Mouse (Mus musculus) CH12.LX (cell line): ENCODE results near the gene Birc2.

Source experiments
- CTCF ChIP-seq, 2 experiments: IDR thresholded peaks in 1 of 2; conservative IDR thresholded peaks in 1 of 2; 2 replicates each; pipeline ENCODE4 v1.5.1; 2011 to 2012; ENCODE audit warnings: low read depth in 2 of 2, low read length in 2 of 2, improper control_type of control experiment in 1 of 2, inconsistent platforms in 1 of 2, mild to moderate bottlenecking in 1 of 2, moderate library complexity in 1 of 2
- JUN ChIP-seq: IDR thresholded peaks from 2 replicates; pipeline ENCODE4 v1.6.1; 2011; ENCODE audit warnings: low read depth, mild to moderate bottlenecking, low read length, improper control_type of control experiment, moderate library complexity; ENCODE audit not compliant: insufficient read depth
- MAFK ChIP-seq: IDR thresholded peaks from 2 replicates; pipeline ENCODE4 v1.6.1; 2011; ENCODE audit warnings: low read length, improper control_type of control experiment; ENCODE audit not compliant: insufficient replicate concordance
- MXI1 ChIP-seq: IDR thresholded peaks from 2 replicates; pipeline ENCODE4 v1.6.1; 2011; ENCODE audit warnings: mild to moderate bottlenecking, low read depth, low read length, improper control_type of control experiment
- USF1 ChIP-seq: IDR thresholded peaks from 2 replicates; pipeline ENCODE4 v1.6.1; 2014; ENCODE audit warnings: low read depth, mild to moderate bottlenecking, inconsistent platforms, low read length, improper control_type of control experiment

- TF ChIP-seq USF1 (no peak), CTCF (conservative IDR thresholded peaks at IDR 0.05 in 1 of 2, IDR thresholded peaks at IDR 0.05 in 1 of 2; ENCODE audit: low read depth in 2 of 2, low read length in 2 of 2) (no peak), MXI1 (no peak), MAFK (no peak), JUN (no peak)
Measured at GRCm38 (mm10) chr9:7772361-7772760, 64.5 kb downstream of the Birc2 start.
